Mouse (Mus musculus) urinary bladder, postnatal 10 days (tissue): ENCODE measurements around the gene Timp3.
"Not testable (repeated sequence)": the region's sequence is repeated elsewhere in the genome, so short reads cannot be mapped to it uniquely, and the experiment has no call there.

Experiments used
- DNase-seq: peaks from one replicate; pipeline ENCODE4 v3.0.0; 2022; ENCODE audit warnings: low spot score

Timp3 gene

GRCm38 (mm10) chr10:86352521-86352920 is 52.3 kb downstream of the Timp3 start:
- no peak for DNase-seq

DNA sequence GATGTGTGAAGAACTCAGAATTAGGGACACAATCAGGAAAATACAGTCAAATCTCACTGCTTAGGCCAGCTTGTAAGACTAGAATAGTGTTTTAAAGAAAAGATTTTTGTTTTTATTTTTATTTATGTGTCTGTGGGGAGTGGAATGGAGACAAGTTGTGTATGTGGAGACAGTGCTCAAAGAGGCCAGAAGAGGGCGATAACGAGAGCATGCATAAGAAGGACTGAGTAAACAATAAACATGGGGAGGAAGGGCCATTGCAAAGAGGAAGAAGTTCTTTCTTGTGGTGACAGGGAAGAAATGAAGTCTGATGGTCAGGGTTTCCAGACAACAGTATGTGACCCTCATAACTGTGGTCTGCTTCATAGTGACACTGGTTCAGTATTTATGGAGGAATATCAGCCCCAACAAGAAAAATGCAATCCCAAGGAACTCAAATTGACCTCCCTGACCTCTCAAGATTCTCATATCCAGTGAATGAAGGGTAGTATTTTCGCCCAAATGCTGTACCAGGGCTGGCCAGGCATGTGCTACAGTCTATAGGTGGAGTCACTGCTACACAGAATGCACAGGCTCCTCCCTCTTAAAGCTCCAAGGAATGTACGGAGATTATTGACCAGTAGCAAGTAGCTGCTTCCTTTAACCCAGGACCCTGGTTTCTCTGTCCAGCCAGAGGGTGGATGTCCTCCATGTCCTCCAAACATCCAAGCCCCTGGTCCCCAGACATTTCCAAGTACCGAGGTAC is 56.8 kb downstream of the Timp3 start:
- DNase-seq = no peak

- DNase-seq = no peak
These were observed 58.3 kb downstream of the Timp3 start for GRCm38 (mm10) chr10:86358307-86358975.

DNA sequence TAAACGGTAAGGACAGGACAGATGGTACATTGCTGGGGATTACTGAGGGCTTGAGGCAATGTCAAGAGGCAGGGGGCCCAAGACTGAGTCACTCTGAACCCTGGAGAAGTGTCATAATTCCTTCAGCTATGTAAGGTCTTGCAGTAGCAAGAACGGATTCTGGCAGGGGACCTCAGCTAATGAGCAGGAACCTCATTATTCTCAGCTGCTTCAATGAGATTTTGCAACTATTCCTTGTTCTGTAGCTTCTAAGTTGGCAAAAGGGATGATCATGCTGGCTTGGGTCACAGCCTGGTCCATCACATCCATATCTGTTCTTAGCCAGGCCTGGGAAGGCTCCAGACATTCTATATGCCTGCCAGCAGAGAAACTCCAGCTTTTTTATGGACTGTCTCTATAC is 59.0 kb downstream of the Timp3 start:
- DNase-seq = no peak

- DNase-seq = no peak
These were observed 59.5 kb downstream of the Timp3 start for GRCm38 (mm10) chr10:86359699-86360098.

DNA sequence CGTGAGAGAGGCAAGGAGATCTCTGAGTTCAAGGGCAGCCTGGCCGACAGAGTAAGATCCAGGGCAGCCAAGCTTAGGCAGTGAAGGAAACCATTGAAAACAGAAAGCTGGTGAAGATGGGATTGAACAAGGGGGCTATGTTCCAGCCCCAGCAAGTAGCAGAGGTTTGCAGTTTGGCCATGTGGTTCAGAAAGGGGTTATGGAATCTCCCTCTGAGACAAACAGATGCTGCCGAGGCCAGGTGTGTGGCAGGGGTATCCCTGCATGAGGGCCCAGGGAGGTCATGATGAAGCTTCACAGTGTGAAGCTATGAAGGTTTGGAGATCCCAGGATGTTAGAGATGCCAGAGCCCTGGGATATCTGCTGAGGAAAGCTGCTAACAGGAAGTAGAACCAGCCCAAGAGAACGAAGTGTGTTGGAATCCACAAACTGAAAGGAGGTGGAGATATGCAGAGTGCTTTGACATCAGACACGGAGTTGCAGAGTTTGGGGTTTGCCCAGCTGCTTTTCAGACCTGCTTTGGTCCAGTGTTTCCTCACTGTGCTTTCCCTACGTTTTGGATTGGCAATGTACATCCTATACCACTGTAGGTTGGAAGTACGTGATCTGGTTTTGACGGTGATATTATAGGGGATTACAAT is 63.6 kb downstream of the Timp3 start:
- DNase-seq = no peak

DNA sequence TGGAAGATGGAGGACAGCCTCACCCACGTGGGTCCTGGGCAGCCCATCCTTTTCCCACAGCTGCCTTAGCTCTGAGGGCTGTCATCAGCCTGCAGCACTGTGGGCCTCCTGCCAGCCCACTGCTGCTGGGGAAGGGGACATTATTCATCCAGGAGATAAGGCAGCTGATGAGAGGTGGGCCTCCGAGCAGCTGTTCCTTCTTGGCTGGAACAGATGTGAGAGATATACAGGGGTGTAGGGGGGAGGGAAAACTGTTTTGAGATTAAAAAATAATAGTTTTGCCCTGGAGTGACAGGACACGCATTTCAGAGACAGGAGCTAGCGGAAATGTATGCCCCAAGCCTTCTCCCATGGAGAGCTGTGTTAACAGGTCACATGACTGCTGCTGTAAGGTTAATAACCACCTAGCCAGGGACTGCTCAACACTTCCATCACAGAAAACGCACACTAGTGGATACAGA is 65.5 kb downstream of the Timp3 start:
- DNase-seq = no peak

DNA sequence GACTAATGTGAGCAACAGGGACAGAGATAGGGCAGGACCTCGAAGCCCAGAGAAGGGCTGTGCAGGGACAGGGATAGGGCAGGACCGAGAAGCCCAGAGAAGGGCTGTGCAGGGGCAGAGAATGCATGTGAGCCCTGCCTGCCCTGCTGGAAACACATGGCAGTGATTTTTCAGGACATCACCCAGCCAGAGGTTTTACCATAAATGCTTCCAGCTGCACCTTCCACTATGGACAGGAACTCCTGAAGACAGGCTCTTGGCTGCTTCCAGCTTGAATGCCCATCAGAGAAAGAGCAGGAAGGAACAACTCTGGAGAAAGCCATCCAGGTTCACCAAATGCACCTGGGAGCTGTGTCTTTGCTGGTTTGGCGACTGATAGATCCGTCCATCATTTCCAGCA is 67.2 kb downstream of the Timp3 start:
- DNase-seq = no peak

GRCm38 (mm10) chr10:86368811-86369210 is 68.6 kb downstream of the Timp3 start:
- DNase-seq = no peak

DNA sequence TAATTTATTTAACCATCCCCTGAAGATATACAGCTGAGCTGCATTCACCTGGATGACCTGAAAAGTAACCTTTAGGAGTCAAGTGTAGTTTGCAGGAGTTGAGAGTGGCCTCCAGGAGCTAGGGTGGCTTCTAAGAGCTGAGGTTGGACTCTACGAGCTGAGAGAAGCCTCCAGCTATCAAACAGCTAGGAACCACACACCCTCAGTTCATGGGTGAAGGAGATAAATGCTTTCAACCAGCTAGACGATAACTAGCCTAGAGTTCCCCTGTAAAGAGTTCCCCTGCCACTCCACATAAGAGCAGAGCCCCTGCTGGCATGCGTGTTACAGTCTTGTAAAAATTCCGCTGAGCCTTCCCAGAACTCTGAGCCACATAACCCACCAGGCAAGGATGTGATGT is 69.2 kb downstream of the Timp3 start:
- no peak for DNase-seq

DNA sequence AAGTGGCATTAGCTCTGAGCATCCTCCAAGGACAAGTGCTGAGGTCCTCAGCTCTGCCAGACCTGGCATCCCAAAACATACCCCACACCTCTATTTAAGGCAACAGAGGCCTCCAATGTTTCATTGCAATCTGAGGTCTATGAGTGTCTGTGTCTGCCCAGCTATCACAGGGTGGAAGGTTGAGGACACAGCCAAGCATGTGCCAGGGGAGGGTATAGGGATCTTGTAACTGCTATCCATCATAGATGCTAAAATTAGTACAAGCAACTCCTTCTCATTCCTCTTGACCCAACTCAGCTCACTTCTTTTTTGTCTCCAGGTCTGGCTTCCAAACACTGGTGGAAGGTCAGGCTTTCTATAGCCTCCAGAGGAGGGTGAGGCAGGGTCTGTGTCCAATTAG is 71.4 kb downstream of the Timp3 start:
- DNase-seq = no peak

GRCm38 (mm10) chr10:86374061-86374460 is 73.9 kb downstream of the Timp3 start:
- DNase-seq = no peak

DNA sequence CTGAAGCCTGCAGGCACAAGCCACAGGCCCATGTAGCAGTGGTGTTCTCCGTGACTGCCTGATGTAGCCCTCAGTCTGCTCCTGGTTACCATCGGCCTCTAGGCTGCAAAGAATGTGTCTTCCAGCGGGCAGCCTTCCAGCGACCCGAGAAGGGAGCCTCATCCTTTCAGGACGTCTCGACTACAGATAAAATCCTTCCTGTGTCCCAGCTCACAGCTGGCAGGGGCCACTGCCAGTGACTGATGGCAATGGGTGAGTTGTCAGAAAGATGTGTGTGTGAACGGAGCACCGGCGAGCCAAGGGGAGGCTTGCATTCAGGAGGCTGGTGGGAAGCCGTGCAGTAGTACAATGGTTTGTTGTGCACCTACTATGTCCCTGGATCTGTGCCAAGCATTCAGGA is 75.7 kb downstream of the Timp3 start:
- DNase-seq = no peak

DNA sequence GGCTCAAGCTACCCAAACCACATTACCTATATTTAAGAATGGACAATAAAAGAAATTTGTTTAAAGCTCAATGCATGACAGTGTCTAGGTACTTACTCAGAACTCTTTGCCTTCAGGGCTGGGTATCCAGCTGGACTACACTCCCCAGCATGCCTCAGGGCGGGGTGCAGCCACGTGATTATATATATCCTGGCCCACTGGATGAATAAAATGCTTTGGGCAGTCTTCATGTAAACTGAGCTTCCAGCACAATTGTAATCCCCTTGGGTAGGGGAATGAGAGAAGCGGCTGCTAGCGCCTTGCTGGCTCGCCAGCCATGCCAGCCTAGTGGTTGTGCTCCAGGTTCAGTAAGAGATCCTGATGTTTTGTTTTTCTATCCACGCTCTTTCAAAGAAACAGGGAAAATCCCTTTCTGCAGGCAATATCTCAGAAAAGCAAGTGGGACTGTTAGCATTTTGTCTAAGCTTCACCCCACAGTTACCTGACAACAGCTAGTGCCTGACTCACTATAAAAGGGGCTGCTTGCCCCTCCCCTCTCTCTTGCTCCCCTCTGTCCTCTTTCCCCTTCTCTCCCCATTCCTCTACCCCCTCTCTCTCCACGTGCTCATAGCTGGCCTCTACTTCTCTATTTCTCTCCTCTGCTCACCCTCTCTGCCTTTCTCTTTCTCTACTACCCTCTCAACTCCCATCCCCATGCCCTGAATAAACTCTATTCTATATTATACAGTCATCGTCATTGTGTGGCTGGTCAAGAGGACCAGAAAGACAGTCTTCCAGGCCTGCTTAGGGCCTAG is 76.4 kb downstream of the Timp3 start:
- no peak for DNase-seq

DNA sequence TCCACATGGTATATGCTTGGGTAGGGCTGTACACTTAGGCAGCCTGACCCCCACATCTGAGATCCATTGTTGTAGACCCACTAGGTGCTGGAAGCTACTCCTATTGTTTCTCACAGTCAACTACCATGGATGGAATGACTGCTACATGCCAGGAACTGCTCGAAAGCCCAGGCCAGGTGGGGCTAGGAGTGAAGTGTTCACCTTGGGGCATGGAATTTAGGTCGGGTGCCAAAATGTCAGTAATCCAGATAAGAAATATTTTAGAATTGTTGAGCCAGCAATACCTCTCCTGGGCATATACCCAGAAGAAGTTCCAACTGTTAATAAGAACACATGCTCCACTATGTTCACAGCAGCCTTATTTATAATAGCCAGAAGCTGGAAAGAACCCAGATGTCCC is 78.6 kb downstream of the Timp3 start:
- not testable (repeated sequence) for DNase-seq

DNA sequence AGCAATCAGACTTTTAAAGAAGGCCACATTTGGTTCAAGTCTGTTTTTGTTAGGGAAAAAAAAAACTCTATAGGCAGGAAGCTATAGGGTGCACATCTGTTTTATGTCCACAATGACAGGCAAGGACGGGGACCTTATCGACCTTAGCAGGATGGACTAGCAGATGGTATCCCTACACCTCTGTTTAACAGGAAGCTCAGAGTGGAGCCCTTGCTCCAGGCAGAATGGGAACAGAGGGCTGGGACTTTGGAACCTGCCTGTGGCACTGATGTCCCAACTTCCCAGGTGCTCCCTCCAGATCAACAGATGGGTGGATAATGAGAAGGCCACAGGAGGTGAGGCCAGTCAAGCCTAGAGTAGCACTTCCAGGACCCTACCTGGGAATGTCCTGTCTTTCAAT is 80.5 kb downstream of the Timp3 start:
- no peak for DNase-seq

DNA sequence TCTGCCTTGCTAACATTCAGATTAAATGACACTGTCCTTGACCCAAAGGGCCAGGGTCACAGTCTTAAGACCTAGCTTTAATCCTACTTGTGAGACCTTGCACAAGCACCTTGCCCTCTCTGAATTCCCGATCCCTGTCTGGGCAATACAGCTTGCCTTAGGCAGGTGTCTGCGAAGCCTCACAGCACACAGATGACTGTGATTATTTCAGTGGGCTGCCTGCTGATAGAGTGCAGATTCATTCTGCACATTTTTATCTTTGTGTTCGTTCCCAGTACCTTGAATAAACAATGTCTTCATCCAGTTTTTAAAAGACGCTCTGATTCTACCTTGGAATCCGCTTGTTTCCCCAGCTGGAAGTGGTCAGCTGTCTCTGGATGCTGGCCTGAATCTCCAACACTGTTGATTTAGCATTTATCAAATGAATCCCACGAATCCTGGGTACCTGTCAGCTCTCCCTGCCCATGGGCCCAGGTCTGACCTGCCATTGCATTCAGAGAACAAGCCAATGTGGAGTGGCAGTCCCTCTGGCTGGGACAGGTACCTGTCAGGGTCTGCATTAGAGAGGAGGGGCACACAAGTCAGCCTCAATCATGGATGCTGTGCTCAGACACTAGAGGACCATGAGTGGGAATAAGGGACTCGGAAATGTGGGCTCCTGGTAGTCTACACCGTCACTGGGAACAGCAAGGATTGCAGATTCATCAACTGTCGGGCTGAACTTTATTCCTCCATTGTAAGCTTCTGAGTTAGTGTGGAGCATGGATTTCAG is 81.2 kb downstream of the Timp3 start:
- no peak for DNase-seq

- DNase-seq = no peak
These were observed 81.7 kb downstream of the Timp3 start for GRCm38 (mm10) chr10:86381922-86382260.

GRCm38 (mm10) chr10:86384655-86385054 is 84.5 kb downstream of the Timp3 start:
- no peak for DNase-seq

GRCm38 (mm10) chr10:86385656-86386055 is 85.5 kb downstream of the Timp3 start:
- no peak for DNase-seq

DNA sequence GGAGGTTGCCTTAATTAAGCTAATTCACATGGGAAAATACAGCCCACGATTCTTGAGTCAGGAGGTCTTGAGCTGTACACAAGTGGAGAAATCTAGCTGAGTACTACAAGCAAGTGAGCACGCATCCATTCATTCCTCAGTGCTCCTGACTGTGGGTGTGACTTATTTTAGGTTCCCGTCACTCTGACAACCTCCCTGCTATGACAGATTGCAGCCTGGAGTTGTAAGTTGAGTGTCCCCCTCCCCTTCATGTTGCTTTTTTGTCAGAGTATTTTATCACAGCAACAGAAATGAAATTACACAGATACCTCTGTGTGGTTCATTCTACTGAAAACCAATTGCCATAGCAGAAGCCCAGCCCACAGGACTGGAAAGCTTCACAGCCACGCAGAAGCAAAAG is 86.1 kb downstream of the Timp3 start:
- no peak for DNase-seq
